Mouse (Mus musculus): ENCODE measurements around the gene Cdc42bpb.

GRCm38 (mm10) chr12:111271406-111271805, 106.1 kb downstream of the Cdc42bpb start:
- TF ChIP-seq POLR2A (IDR thresholded peaks at IDR 0.05; ENCODE audit: borderline replicate concordance, extremely low read depth, low read depth, low read length) (no peak), CTCF (IDR thresholded peaks at IDR 0.05; ENCODE audit: insufficient read depth, low read length) (no peak)
